Mouse (Mus musculus) cerebellum, adult 2 months (tissue): ENCODE measurements at regions not wholly inside any gene's neighbourhood (a gene's known extent, or its start where the extent isn't known, plus 50 kb on each side); places are given as distances from the start of the nearest gene placed in this dataset.

Experiments used
- CTCF ChIP-seq: fragments of 200-500 bp; IDR thresholded peaks from 2 replicates; pipeline ENCODE4 v1.5.1; 2011; ENCODE audit warnings: low read depth, mild to moderate bottlenecking, control low read depth, low read length, moderate library complexity, borderline replicate concordance; ENCODE audit not compliant: insufficient read depth
- POLR2A ChIP-seq: fragments of 200-500 bp; IDR thresholded peaks from 2 replicates; pipeline ENCODE4 v1.6.1; 2011; ENCODE audit warnings: low read length, control low read depth, borderline replicate concordance; ENCODE audit not compliant: insufficient read depth

DNA sequence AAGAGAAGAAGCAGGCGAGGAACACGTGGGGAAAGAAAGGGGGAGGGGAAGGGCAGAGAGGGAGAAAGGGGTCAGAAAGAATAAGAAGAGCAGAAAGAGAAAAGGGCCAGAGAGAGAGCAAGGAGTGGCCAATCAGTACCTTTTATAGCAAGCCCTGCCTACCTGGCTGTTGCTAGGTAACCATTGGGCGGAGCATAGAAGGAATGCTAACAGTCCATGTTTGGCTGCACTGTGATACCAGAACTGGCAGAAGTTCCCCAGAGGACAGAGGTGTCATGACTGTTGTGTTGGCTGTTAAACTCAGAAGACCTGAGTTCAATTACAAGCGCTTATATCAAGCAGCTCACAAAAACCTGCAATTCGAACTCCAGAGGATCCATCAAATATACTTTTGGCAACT, 342.9 kb upstream of the BB014433 start:
- TF ChIP-seq POLR2A (no peak), CTCF (no peak)
